Mouse (Mus musculus): Measurements from ENCODE around the gene Mpc1. TPM values are rescaled to one million over a fixed set of nuclear protein-coding genes. Genes with fewer than 3 reads are reported as not detected.

Gene Mpc1
- polyA plus RNA-seq, 1 experiment from 2014 or later: 317 TPM

DNA sequence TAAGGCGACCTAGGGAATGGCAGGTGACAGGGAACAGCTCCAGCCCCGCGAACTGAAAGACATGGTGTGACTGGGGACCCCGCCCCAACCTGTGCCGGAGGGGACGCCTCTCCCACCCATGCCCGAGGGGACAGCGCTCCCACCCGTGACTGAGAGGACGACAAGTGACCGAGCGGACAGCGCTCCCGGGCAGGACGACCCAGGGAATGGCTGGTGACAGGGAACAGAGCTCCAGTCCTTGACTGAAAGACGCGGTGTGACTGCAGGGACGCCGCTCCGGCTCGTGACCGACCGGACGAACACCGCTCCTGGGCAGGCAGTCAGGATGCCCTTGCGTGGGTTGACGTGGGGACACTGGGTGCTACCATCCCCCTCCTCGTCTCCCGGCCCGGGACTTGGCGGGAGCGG is 1.6 kb downstream of the Mpc1 start:
- Histone ChIP-seq H3K4me3 (peak overlapping the region; percentile 83), H3K27ac (replicated peaks) (peak overlapping the region; percentile 86), H3K9me3 (no peaks in the 10 kb centered on the region), H3K9ac (peak overlapping the region; percentile 88), H3K27me3 (no peaks in the 10 kb centered on the region), H3K4me1 (replicated peaks) (peaks cover 30% of the 10 kb centered on the region), H3K36me3 (peaks cover 4% of the 10 kb centered on the region), H3K4me2 (peak overlapping the region; percentile 99)
- peak; percentile 21 for ATAC-seq (ENCODE audit: low read depth)
- 0% methylated on average over 32 of the region's 32 CpGs for WGBS

DNA sequence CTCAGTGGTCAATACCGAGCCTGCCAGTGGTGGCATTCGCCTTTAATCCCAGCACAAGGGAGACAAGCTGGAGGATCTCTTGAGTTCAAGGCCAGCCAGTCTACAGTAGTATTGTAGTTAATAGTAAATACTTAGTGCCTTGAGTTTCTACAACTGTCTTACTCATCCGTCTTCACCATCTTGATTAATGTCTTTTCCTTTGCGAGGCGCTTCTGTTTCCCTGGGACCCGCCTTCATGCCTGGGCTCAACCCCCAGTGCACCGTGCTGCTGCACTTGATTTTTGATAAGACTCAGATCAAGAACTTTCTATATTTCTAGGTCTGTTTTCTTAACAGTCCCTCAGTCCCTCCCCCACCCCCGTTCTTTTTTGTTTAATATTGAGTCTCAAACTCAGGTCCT is 2.4 kb downstream of the Mpc1 start:
- Histone ChIP-seq H3K9me3 (no peaks in the 10 kb centered on the region), H3K27me3 (no peaks in the 10 kb centered on the region), H3K4me3 (peak overlapping the region; percentile 83), H3K4me2 (peak overlapping the region; percentile 99), H3K9ac (peak overlapping the region; percentile 88), H3K4me1 (replicated peaks) (peaks cover 30% of the 10 kb centered on the region), H3K36me3 (peaks cover 6% of the 10 kb centered on the region), H3K27ac (replicated peaks) (no peak overlapping the region)
- 26% methylated on average over 8 of the region's 8 CpGs for WGBS
- ATAC-seq (ENCODE audit: low read depth): no peak

DNA sequence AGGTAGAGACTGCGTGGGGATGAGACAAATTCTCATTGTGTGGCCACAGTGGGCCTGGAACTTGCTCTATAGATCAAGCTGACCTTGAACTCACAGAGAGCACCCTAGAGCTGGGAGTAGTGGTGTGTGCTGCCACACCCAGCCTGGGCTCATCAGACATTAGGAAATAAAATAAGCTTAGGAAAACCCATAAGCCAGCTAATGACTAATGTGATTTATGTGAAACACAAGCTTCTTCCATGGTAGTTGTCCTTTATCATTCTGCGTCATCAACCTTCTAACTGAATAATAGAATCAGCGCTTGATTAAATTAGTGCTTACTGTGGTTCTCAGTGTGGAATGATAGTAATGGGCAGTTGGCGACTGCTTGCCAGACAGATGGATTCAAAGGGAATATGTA is 4.3 kb downstream of the Mpc1 start:
- WGBS: 86% methylated on average over 4 of the region's 4 CpGs

DNA sequence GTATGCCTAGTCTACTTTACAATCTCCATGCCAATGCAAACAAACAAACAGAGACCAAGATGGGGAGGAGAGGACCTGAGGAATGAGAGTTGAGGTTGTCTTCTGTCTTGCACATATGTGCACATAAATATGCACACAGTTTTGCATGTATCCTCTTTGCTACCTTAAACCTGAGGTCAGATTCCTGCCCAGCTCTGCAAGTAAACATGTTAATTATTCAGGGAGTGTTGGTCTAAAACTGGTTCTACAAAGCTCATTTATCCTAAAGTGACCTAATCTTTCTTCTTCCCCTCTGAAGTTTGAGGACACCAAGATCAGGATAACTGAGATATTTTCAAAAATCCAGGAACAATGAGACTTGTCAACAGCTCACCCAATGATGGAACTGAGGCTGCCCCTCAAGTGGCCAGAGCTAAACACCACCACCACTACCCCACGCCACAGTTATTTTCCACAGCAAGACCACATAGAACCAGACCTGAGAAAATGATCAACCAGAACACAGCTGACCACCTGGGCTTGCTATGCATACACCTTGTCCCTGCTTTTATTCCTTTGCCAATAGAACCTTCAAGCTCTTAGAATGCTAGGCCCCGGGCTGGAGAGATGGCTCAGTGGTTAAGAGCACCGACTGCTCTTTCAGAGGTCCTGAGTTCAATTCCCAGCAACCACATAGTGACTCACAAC is 7.4 kb downstream of the Mpc1 start:
- no peak for ATAC-seq (ENCODE audit: low read depth)

More for the DNA sequence above, 4.3 kb downstream of the Mpc1 start:
- H3K27me3 ChIP-seq: no peaks in the 10 kb centered on the region
- no peak for ATAC-seq (ENCODE audit: low read depth)
- no peak overlapping the region for H3K4me2 ChIP-seq
- H3K36me3 ChIP-seq: peaks cover 6% of the 10 kb centered on the region
- peaks cover 30% of the 10 kb centered on the region for H3K4me1 ChIP-seq (replicated peaks)
- H3K9ac ChIP-seq: no peak overlapping the region
- no peak overlapping the region for H3K27ac ChIP-seq (replicated peaks)
- H3K4me3 ChIP-seq: no peak overlapping the region
- H3K9me3 ChIP-seq: no peaks in the 10 kb centered on the region

DNA sequence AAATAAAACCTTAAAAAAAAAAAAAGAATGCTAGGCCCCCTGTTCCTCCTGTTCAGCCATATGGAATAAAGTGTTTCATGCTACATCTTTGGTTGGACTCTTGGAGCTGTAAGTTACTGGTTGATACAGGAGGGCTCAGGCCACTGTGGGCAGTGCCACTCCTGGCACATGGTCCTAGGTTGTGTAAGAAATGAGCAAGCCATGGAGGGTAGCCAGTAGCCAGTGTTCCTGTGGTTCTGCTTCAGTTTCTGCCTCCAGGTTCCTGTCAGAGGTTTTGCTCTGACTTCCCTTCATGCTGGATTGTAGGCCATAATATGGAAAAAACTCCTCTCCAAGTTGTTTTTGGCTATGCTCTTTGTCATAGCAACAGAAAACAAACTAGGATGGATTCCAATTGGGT is 8.0 kb downstream of the Mpc1 start:
- Histone ChIP-seq H3K4me2 (no peak overlapping the region), H3K4me3 (no peak overlapping the region), H3K4me1 (replicated peaks) (peaks cover 7% of the 10 kb centered on the region), H3K27ac (replicated peaks) (no peak overlapping the region), H3K27me3 (no peaks in the 10 kb centered on the region), H3K9ac (no peak overlapping the region), H3K36me3 (peaks cover 14% of the 10 kb centered on the region), H3K9me3 (no peaks in the 10 kb centered on the region)
- no peak for ATAC-seq (ENCODE audit: low read depth)

More for the DNA sequence above, 7.4 kb downstream of the Mpc1 start:
- Histone ChIP-seq H3K27ac (replicated peaks) (no peak overlapping the region), H3K36me3 (peaks cover 10% of the 10 kb centered on the region), H3K4me2 (no peak overlapping the region), H3K9me3 (no peaks in the 10 kb centered on the region), H3K4me1 (replicated peaks) (peaks cover 13% of the 10 kb centered on the region), H3K27me3 (no peaks in the 10 kb centered on the region), H3K4me3 (no peak overlapping the region), H3K9ac (no peak overlapping the region)
- 91% methylated on average over 3 of the region's 3 CpGs for WGBS

DNA sequence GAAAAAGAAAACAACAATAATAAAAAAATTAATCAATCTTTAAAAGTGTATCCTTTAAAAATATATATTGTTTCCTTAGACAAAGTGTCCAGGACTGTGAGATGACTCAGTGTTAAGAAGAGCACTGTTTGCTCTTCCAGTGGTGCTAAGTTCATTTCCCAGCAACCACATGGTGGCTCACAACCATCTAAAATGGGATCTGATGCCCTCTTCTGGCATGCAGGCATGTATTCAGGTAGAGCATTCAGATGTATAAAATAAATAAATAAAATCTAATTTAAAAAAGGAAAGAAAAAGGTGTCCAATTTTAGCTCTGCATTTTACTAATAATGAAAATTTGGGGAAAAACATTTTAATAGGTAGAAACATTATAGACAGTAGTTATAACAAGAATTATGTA is 13.1 kb downstream of the Mpc1 start:
- H3K4me1 ChIP-seq (replicated peaks): no peaks in the 10 kb centered on the region
- no peaks in the 10 kb centered on the region for H3K27me3 ChIP-seq
- peaks cover 20% of the 10 kb centered on the region; the same call in 1 of the 2 replicates for H3K36me3 ChIP-seq
- no peaks in the 10 kb centered on the region for H3K9me3 ChIP-seq
- H3K9ac ChIP-seq: no peak overlapping the region
- no peak for ATAC-seq (ENCODE audit: low read depth)
- no peak overlapping the region for H3K4me3 ChIP-seq
- no peak overlapping the region for H3K4me2 ChIP-seq
- no peak overlapping the region for H3K27ac ChIP-seq (replicated peaks)

DNA sequence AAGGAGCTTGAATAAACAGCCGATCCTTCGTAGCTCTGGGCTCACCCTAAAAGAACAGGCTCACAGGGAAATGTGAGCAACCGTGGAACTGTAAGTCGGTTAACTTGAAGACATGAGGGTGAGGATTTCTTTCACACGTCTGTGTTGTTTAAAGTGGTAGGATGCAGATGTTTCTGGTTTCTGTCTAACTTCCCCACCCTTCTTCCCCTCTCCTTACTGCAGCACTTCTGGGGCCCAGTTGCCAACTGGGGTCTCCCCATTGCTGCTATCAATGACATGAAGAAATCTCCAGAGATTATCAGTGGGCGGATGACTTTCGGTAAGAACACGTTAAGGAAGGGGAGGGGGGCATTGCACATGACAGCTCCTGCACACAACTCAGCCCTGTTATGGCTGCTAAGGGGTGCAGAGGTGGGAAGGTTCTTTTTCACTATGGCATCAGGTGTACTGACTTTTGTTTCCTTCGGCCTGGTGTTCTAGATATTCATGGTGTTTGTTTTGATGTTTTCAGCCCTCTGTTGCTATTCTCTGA is 13.7 kb downstream of the Mpc1 start:
- WGBS: 89% methylated on average over 9 of the region's 9 CpGs
- no peak overlapping the region for H3K27ac ChIP-seq (replicated peaks)
- no peaks in the 10 kb centered on the region for H3K4me1 ChIP-seq (replicated peaks)
- H3K9ac ChIP-seq: no peak overlapping the region
- no peaks in the 10 kb centered on the region for H3K9me3 ChIP-seq
- no peak overlapping the region for H3K4me2 ChIP-seq
- H3K27me3 ChIP-seq: no peaks in the 10 kb centered on the region
- peaks cover 20% of the 10 kb centered on the region; the same call in 1 of the 2 replicates for H3K36me3 ChIP-seq
- no peak overlapping the region for H3K4me3 ChIP-seq
- ATAC-seq (ENCODE audit: low read depth): no peak

DNA sequence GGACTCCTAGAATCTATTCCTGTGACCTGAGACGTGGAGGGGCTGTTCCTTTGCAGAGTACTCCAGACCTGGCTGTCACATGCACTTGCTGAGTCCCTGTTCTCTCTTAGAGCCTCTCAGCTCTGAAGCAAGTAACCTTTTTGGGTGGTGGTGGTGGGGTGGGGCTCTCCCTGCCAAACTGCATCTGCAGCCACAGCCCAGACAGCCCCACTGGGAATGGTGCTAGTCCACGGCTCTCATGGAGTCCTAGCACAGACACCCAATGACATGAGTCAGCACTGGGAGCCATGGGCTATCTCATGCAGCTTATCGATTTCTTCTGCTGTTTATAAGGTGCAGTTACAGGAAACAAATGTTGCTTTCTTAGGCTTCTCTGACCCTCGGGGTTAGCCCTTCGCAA is 15.0 kb downstream of the Mpc1 start:
- ATAC-seq (ENCODE audit: low read depth): no peak
- no peak overlapping the region for H3K4me2 ChIP-seq
- H3K4me1 ChIP-seq (replicated peaks): no peaks in the 10 kb centered on the region
- H3K36me3 ChIP-seq: peaks cover 20% of the 10 kb centered on the region; the same call in 1 of the 2 replicates
- no peaks in the 10 kb centered on the region for H3K27me3 ChIP-seq
- no peak overlapping the region for H3K27ac ChIP-seq (replicated peaks)
- no peaks in the 10 kb centered on the region for H3K9me3 ChIP-seq
- WGBS: 84% methylated on average over 5 of the region's 5 CpGs
- no peak overlapping the region for H3K9ac ChIP-seq
- H3K4me3 ChIP-seq: no peak overlapping the region

DNA sequence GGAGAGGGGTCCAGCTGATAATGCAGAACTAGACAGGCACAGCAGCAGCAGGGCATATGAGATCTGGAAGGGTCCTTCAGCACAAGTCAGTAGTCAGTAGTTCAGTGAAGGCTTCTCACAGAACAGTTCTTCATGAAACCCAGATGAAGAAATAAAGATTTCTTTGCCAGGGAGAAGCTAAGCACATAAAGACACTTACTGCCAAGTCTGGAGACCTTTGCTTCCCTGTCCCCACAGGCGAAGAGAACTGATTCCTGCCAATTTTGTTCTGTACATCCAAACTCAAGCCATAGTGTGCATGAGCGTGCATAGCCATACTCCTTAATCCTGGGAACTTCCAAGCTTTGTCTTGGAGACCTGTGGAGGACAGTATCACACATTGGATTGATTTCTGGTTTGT is 15.6 kb downstream of the Mpc1 start:
- no peak overlapping the region for H3K4me3 ChIP-seq
- H3K4me1 ChIP-seq (replicated peaks): no peaks in the 10 kb centered on the region
- no peaks in the 10 kb centered on the region for H3K27me3 ChIP-seq
- H3K36me3 ChIP-seq: peaks cover 19% of the 10 kb centered on the region; the same call in 1 of the 2 replicates
- H3K9ac ChIP-seq: no peak overlapping the region
- WGBS: 85% methylated on average over 2 of the region's 2 CpGs
- ATAC-seq (ENCODE audit: low read depth): no peak
- H3K27ac ChIP-seq (replicated peaks): no peak overlapping the region
- no peaks in the 10 kb centered on the region for H3K9me3 ChIP-seq
- no peak overlapping the region for H3K4me2 ChIP-seq

DNA sequence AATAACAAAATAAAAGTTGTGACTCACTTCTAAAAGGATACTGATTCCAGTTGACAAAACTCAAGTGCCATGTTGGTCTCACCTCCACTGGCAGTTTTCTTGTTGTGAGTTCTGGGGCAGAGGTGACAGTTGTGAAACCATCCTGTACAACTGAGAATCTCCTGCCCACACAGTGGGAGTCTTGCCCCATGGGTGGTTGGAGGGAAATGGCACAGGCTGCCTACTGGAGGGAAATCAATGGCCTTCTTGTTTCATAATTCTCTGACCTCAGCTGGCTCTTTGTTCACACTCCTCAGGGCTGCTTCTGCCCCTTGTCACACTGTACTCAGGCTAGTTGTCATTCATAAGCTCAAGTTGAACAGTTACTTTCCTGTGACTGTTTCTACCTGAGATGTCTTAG is 16.8 kb downstream of the Mpc1 start:
- H3K4me2 ChIP-seq: no peak overlapping the region
- no peak overlapping the region for H3K4me3 ChIP-seq
- no peak overlapping the region for H3K9ac ChIP-seq
- no peaks in the 10 kb centered on the region for H3K27me3 ChIP-seq
- H3K4me1 ChIP-seq (replicated peaks): no peaks in the 10 kb centered on the region
- no peak overlapping the region for H3K27ac ChIP-seq (replicated peaks)
- ATAC-seq (ENCODE audit: low read depth): no peak
- no peaks in the 10 kb centered on the region for H3K9me3 ChIP-seq
- peaks cover 17% of the 10 kb centered on the region; the same call in 1 of the 2 replicates for H3K36me3 ChIP-seq

DNA sequence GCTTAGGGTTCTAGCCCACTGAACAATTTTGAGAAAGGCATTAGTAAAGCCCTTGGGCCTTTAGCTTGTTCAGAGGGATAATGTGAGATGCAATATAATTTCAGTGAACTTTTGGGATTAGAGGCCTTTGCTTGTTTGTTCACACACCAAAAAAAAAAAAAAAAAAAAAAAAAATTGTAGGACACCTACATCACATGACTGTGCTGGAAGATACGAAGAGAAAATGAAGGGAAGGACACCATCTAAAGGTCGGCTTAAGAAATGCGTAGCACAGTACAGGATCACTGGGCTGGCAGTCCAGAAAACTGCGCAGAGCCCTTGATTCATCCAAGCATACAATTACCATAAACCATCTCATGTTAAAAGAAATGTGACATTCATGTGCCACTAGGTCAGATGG is 18.8 kb downstream of the Mpc1 start:
- Histone ChIP-seq H3K27me3 (no peaks in the 10 kb centered on the region), H3K9me3 (no peaks in the 10 kb centered on the region), H3K4me2 (no peak overlapping the region), H3K9ac (no peak overlapping the region), H3K27ac (replicated peaks) (no peak overlapping the region), H3K4me3 (no peak overlapping the region), H3K4me1 (replicated peaks) (no peaks in the 10 kb centered on the region), H3K36me3 (peaks cover 8% of the 10 kb centered on the region; the same call in 1 of the 2 replicates)
- WGBS: 75% methylated on average over 4 of the region's 4 CpGs
- ATAC-seq (ENCODE audit: low read depth): no peak

DNA sequence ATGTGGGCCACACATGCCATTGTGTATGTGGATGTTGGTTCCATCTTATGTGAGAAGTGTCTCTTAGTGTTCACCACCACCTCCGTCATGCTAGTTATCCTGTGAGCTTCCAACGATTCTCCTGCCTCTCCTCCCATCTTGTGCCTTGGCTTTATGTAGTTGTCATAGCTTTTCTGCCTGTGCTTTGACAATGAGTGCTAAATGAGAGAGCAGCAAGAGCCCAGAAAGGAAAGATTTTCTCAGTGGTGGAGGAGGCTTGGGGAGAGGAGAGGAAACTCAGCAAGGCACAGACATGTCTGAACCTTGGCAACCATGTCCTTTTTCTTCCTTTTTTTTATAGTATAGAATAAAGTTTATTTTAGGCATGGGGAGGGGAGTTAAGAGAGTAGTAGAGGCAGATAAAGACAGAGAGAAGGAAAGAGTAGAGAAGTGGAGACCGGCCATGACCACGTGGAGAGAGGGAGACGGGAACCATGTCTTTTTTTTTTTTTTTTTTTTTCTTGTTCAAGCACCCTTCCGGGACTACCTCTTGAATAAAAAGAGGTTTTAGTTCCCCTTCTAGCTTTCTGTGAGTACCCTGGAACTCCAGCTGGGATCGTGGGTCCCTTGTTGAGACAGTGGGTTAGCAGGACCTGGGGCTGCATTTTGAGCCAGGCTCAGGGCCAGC is 20.2 kb downstream of the Mpc1 start:
- WGBS: 73% methylated on average over 7 of the region's 7 CpGs

More for the DNA sequence above, 20.2 kb downstream of the Mpc1 start:
- Histone ChIP-seq H3K27me3 (no peaks in the 10 kb centered on the region), H3K4me3 (no peak overlapping the region), H3K4me1 (replicated peaks) (no peaks in the 10 kb centered on the region), H3K36me3 (peaks cover 6% of the 10 kb centered on the region; the same call in 1 of the 2 replicates), H3K9ac (no peak overlapping the region), H3K4me2 (no peak overlapping the region), H3K9me3 (no peaks in the 10 kb centered on the region), H3K27ac (replicated peaks) (no peak overlapping the region)
- ATAC-seq (ENCODE audit: low read depth): no peak

All from neural tube, embryonic 13.5 days (tissue).